In the genomic region with DNA sequence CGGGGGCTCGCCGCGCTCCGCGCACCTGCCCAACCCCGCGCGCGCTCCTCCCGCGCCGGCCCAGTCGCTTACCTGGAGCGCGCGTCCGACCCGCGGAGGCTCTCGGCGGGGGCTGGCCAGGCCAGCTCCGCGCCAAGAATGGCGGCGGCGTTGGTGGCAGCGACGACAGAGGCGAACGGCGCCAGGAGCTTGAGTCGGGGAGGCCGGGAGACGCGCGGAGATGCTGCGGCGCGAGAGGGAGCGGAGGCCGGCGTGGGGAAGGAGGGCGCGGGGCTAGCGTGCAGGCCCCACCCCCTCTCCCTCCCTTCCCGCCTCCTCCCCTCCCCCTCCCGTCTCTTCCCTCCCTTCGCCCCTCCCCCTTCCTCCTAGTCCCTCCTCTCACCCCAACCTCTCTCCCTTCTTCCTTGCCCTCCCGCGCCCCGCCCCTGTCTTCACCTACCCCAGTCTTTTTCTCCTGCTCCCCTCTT, we compare ENCODE assay signal across 8 mouse cellular contexts. TPM values are rescaled to one million over a fixed set of nuclear protein-coding genes. Genes with fewer than 3 reads are reported as not detected.
DNase-seq lines count a peak whose midpoint lies in the region; ATAC-seq and TF ChIP-seq lines count a peak whose summit lies in the region.

A gene (minus strand): TSS at position 323 of the 467 bp plus-strand sequence.

- H3K9me3 ChIP-seq in G1E (replicated peaks), result no peaks in the 10 kb centered on the region
- no peaks in the 10 kb centered on the region for H3K9me3 ChIP-seq in forebrain, embryonic 12.5 days
- H3K9me3 ChIP-seq in lung, embryonic 14.5 days (ENCODE audit: low read depth, low read length), result no peaks in the 10 kb centered on the region
- no peaks in the 10 kb centered on the region for H3K9me3 ChIP-seq in neural tube, embryonic 15.5 days (replicated peaks)

- no peak for TF ChIP-seq CTCF in G1E (IDR thresholded peaks at IDR 0.05; ENCODE audit: low read depth, low read length)
- TF ChIP-seq CTCF in lung, embryonic 14.5 days (IDR thresholded peaks at IDR 0.05; ENCODE audit: low read depth), result no peak

- H3K9ac ChIP-seq in forebrain, embryonic 12.5 days, result peak within 1 kb of the TSS; percentile 82
- peak within 1 kb of the TSS; percentile 70 for H3K9ac ChIP-seq in lung, embryonic 14.5 days
- H3K9ac ChIP-seq in neural tube, embryonic 15.5 days (replicated peaks), result peak within 1 kb of the TSS; percentile 86

- peaks cover 37% of the 10 kb centered on the region for H3K36me3 ChIP-seq in G1E (replicated peaks)
- no peaks in the 10 kb centered on the region for H3K36me3 ChIP-seq in forebrain, embryonic 12.5 days (replicated peaks)
- H3K36me3 ChIP-seq in lung, embryonic 14.5 days (ENCODE audit: insufficient read depth), result no peaks in the 10 kb centered on the region
- H3K36me3 ChIP-seq in neural tube, embryonic 15.5 days, result no peaks in the 10 kb centered on the region

- peak within 1 kb of the TSS; percentile 86 for H3K4me3 ChIP-seq in G1E (ENCODE audit: low read depth, low read length)
- peak within 1 kb of the TSS; percentile 84 for H3K4me3 ChIP-seq in forebrain, embryonic 12.5 days (replicated peaks)
- peak within 1 kb of the TSS; percentile 72 for H3K4me3 ChIP-seq in lung, embryonic 14.5 days (ENCODE audit: low read depth, low read length)
- H3K4me3 ChIP-seq in neural tube, embryonic 15.5 days (replicated peaks), result peak within 1 kb of the TSS; percentile 90

- under 1% methylated on average over 32 of the region's 52 CpGs for WGBS in forebrain, embryonic 12.5 days
- 1% methylated on average over 43 of the region's 52 CpGs for WGBS in lung, embryonic 14.5 days
- WGBS in neural tube, embryonic 15.5 days, result under 1% methylated on average over 33 of the region's 52 CpGs

- no peak within 1 kb of the TSS for H3K27ac ChIP-seq in forebrain, embryonic 12.5 days
- H3K27ac ChIP-seq in lung, embryonic 14.5 days (ENCODE audit: low read depth), result peak within 1 kb of the TSS; percentile 42; the same call in 1 of the 2 replicates
- peak within 1 kb of the TSS; percentile 83 for H3K27ac ChIP-seq in neural tube, embryonic 15.5 days (replicated peaks)

- peak within 1 kb of the TSS; percentile 92 for H3K4me2 ChIP-seq in forebrain, embryonic 12.5 days
- H3K4me2 ChIP-seq in lung, embryonic 14.5 days, result peak within 1 kb of the TSS; percentile 91
- peak within 1 kb of the TSS; percentile 95 for H3K4me2 ChIP-seq in neural tube, embryonic 15.5 days

- intact Hi-C loops in heart, postnatal 36 days (cut with DNase I), result loop anchor here (2.0 to 5.0 kb wide), 2 partner anchors 21 to 61 kb away; no protein-coding TSS in a partner anchor

- peak; percentile 89 for DNase-seq in G1E (ENCODE audit: low spot score)
- peak; percentile 78 for DNase-seq in c-Kit-positive CD71-positive TER-119-negative erythroid progenitor cells, embryonic 14.5 days (ENCODE audit: low read depth)
- DNase-seq in heart, postnatal 36 days, result peak; percentile 40 to 45
- peak; percentile 43 to 74 for DNase-seq in layer of hippocampus, adult 18-20 months (ENCODE audit: low spot score in 2 of 2)
- DNase-seq in lung, embryonic 14.5 days, result peak; percentile 70
- peak; percentile 64 to 74 for DNase-seq in thymus, adult 18-20 months

- H3K4me1 ChIP-seq in G1E (ENCODE audit: insufficient read depth, low read depth, low read length), result peaks cover 63% of the 10 kb centered on the region
- peaks cover 18% of the 10 kb centered on the region for H3K4me1 ChIP-seq in forebrain, embryonic 12.5 days
- H3K4me1 ChIP-seq in lung, embryonic 14.5 days (ENCODE audit: insufficient read depth), result peaks cover 13% of the 10 kb centered on the region; the same call in 1 of the 2 replicates
- H3K4me1 ChIP-seq in neural tube, embryonic 15.5 days, result peaks cover 29% of the 10 kb centered on the region

- H3K27me3 ChIP-seq in G1E (ENCODE audit: insufficient read depth, low read length), result no peaks in the 10 kb centered on the region; the same call in 1 of the 2 replicates
- peaks cover 44% of the 10 kb centered on the region for H3K27me3 ChIP-seq in forebrain, embryonic 12.5 days
- H3K27me3 ChIP-seq in lung, embryonic 14.5 days (ENCODE audit: insufficient read depth, low read length), result peaks cover 18% of the 10 kb centered on the region
- peaks cover 5% of the 10 kb centered on the region; the same call in 1 of the 2 replicates for H3K27me3 ChIP-seq in neural tube, embryonic 15.5 days (replicated peaks)

- ATAC-seq in G1E (ENCODE audit: extremely low read depth, insufficient number of reproducible peaks, low FRiP score, poor library complexity, severe bottlenecking), result peak; percentile 59
- peak; percentile 64 for ATAC-seq in forebrain, embryonic 12.5 days (ENCODE audit: low FRiP score)
- peak; percentile 66 for ATAC-seq in lung, embryonic 14.5 days (ENCODE audit: insufficient read depth)
- ATAC-seq in neural tube, embryonic 15.5 days (ENCODE audit: low FRiP score), result peak; percentile 79

RNA-seq across cellular contexts. Expression of the gene that starts here (rescaled TPM):
- total RNA-seq in G1E (2014; fragmentation: Nextera tagmentation) (62.1 and 66.9 TPM in 2 replicates), G1E (2017) (15.6 and 17.3 TPM in 2 replicates)
- polyA plus RNA-seq in G1E (2012), result 58.6 and 64.7 TPM in 2 replicates
- polyA plus RNA-seq in forebrain, embryonic 12.5 days (2016; fragmentation: Nextera tagmentation; extraction: Ambion mirVana), result 8.2 and 11.4 TPM in 2 replicates
- 10 to 100 TPM; 69.8 to 77.5 TPM for total RNA-seq in heart, postnatal 36 days (2021)
- 10 to 100 TPM; 78.8 to 79.1 TPM for total RNA-seq in layer of hippocampus, adult 18-20 months (2021)
- polyA plus RNA-seq in lung, embryonic 14.5 days (2014; fragmentation: Nextera tagmentation; extraction: Ambion mirVana), result 12.0 and 12.3 TPM in 2 replicates
- 15.2 and 17.9 TPM in 2 replicates for polyA plus RNA-seq in neural tube, embryonic 15.5 days (2015; fragmentation: Nextera tagmentation; extraction: Ambion mirVana)
